Mouse (Mus musculus) A20 (cell line): ENCODE measurements around the gene Slco1c1.
"Not testable (repeated sequence)": the region's sequence is repeated elsewhere in the genome, so short reads cannot be mapped to it uniquely, and the experiment has no call there.

ENCODE experiments used
- DNase-seq: peaks from one replicate; pipeline ENCODE4 v3.0.0-alpha.2; 2011; ENCODE audit warnings: low read depth, low spot score

The Slco1c1 gene

DNA sequence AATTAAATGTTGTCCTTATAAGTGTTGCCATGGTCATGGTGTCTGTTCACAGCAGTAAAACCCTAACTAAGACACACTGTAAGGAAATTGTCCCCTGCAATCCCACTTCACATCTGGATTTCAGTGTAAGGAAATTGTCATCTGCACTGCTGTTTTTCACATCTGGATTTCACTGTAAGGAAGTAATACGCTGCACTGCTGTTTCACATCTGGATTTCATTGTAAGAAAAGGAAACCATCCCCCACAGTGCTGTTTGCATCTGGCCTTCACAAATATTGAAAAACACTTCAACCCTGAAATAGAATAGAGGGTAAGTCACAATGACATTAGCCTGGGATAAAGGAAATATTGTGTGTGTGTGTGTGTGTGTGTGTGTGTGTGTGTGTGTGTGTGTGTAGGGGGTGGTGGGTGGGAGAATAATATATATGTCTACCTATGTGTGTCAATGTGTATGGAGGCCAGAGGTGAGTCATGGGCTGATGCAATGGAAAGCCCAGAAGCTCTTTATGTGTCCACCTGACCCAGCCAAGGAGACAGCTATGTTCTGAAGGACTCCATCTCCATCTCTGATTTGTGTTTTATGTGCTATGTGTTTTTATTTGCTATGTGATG, 60.7 kb downstream of the Slco1c1 start:
- no peak for DNase-seq

DNA sequence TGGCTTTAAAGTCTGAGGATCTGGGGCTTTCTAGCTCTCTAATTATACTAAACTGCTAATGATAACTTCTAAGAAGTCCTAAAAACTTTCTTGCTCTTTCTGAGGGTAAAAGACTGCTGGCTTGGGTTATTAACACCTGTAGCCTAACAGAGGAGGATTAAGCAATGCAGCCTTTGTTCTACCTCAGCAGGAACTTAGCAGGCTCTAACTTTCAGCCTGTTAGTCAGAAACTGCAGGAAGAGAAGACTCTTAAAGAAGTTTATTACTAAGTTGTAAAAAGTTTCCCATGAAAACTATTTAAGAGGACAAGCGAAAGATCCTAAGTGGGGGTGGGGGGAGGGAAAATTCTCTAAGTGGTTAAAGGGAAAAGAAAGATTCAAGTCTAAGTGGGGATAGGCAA, 65.8 kb downstream of the Slco1c1 start:
- no peak for DNase-seq

DNA sequence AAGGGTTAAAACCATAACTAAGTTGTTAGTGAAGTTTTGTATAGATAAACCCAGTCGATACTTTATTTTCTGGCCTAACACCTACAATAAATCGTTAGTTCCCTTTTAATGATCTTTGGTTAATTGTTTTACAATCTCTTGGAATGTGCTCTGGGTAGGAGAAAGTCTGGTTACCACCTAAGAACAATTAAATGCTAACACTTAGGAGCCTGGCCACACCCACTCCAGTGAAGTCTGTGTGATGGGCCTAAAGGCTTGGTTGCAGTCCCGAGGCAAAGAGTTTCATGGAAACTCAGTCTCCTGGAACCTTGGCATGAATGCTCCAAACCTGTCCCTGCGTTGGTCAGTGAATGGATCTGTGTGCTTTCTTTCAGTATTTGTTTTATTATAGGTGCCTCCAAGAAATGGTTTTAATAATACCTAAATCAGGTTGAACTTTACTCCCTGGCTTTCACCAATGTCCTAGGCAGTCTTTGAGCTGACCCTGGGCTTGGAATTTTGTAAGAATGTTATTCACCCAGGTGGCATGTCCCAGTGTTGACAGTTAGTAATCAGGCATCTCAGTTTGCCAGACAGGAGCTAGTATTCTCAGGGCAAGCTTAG, 66.5 kb downstream of the Slco1c1 start:
- not testable (repeated sequence) for DNase-seq

DNA sequence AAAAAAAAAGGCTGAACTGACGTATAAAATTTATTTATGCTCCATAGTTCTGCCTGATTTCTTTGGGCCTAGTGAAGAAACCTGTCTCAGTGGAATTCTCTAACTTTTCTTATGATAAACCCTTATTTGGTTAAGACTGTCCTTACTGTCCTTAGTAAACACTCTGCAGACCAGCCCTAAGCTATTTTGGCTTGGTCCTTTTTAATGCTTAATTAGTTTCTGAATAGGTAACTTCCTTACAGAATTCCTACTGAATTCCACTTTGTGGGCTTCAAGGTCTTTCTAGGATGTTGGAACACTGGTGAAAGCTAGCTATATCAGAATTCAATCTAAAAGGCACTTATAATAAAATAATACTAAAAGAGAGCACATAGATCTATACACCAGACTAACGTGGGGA, 71.9 kb downstream of the Slco1c1 start:
- no peak for DNase-seq

DNA sequence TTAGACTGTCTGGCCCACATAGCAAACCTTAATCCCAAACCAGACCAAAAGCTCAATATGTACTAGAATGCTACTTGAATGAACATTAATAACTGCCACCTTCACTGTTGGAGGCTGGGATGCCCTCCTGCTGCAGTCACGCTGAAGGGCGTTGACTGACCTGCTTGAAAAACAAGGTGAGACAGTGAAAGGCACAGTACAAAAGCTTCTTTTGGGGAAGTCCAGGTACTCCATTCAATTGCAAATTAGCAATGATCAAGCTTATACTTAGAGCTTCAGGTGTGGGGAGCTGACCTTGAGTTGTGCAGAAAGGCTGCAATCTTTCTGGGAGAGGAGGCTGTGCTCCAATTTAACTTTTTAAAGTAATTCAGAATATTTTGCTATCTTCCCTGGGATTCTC, 72.9 kb downstream of the Slco1c1 start:
- DNase-seq = no peak

DNA sequence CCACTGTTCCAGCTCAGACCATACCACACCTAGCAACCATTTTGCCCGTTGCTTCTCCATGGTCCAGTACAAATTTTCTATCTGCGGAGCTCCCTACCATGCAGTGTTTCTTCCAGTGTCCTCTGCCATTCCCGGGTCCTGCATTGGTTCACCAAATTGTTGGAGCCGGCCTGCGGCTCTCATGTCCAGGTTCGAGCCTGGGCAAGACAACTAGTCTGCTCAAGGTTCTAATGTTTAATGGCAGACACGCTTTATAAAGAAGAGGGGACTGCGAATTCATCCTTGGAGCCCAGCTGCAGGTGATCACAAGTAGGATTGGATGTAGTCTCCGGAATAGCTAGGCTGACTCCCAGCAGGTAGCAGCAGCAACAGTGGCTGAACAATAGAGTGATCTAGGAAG, 76.8 kb downstream of the Slco1c1 start:
- DNase-seq = no peak

DNA sequence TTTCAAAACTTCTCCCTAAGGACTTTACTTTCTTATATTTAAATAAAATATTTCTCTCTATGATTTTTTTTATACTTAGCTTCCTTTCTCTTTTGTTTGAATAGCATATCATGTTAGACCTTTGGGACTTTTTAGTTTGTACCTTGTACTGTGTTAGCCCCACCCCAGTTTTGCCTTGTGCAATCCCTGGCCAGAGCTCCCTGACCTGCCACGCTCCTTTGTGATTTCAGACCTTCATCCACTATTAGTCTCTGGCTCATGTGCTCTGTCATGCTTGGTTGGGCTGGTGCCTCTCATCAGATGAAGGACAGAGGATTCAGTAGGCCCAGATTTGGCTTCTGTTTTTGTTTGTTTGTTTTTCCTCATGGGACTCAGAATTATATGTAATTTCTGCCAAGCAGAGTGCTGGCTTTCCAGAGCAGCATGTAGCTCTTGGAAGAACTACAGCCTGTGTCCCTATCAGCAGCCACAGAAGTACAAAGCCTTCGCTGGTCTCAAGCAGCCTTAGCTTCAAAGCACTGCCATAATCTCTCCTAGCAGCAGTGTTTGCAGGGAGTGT, 86.6 kb downstream of the Slco1c1 start:
- DNase-seq = no peak

DNA sequence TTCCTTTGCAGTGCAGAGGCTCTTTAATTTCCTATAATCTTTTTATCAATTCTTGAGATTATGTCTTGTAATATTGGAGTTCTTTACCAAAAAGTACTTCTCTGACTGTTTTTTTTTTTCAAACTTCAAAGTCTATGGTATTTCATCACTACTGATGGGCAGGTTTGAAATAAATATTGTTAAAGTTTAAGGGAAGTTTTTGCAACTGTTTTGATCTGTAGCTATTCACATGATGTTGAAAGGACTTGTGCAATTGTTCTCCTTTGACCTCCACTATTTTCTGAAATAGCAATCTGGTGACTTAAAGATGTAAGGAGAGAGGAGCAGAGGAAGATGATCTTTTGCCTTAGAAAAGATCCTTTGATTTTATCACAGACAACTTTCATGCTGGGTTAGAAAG, 89.8 kb downstream of the Slco1c1 start:
- no peak for DNase-seq

DNA sequence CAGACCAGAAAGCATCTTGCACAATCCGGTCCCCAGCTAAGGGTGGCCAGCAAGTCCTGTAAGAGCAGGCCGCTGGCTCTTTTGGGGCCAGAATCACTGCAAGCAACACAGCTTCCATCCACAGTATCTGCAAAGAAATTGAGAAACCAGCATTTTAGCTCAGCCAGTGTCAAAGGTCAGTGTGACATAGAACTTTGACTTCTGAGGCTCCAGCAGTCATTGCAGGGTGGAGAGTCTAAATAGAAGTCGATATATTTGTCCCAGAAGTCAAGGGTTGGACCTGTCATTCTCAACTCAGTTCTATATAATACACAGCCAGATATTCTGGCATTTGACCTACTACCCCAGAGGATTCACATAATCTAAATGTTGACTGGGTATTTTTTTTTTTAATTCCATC, 91.2 kb downstream of the Slco1c1 start:
- DNase-seq = no peak
